Mouse (Mus musculus) lung, postnatal 36 days (tissue): Measurements from ENCODE around the gene Fktn.
"Not testable (repeated sequence)": the region's sequence is repeated elsewhere in the genome, so short reads cannot be mapped to it uniquely, and the experiment has no call there.

Experiments used
- DNase-seq: peaks from one replicate; pipeline ENCODE4 v3.0.0; 2022; ENCODE audit warnings: mixed read lengths

Gene Fktn

DNA sequence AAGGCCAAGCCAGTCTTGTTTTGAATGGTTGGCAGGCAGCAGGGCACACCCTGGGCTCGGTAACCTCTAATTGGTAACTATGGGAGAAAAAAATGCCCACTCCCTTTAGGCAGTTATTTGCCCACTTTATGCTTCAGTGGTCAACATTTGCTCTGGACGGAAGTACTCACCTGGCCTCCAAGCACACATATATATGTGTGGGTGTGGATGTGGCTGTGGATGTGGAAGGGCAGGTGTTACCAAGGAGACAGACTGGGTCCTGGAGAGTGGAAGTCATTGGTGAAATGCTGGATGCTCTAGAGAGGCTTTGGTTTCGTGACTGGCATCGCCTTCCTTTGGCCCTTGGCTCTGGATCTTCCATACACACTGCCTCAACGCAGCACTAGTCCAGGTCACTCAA, 58.2 kb downstream of the Fktn start:
- no peak for DNase-seq

DNA sequence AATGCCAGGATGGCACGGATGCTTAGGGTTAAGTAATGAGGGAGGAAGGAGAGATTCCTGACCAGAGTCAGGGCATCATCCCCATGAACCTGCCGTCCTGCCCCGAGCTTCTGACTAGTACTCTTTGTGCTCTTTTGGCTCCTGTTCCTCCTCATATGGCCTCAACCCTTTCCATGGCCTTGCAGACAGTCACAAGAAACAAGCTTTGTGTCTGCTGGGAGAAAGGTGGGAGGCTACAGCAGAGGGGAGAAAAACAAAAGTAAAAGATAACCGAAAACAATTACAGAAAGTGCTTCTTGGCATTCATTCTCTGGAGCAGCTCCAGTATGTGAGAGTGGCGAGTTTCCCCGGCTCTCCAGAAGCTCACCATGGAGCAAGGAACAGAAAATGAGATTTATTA, 60.1 kb downstream of the Fktn start:
- no peak for DNase-seq

DNA sequence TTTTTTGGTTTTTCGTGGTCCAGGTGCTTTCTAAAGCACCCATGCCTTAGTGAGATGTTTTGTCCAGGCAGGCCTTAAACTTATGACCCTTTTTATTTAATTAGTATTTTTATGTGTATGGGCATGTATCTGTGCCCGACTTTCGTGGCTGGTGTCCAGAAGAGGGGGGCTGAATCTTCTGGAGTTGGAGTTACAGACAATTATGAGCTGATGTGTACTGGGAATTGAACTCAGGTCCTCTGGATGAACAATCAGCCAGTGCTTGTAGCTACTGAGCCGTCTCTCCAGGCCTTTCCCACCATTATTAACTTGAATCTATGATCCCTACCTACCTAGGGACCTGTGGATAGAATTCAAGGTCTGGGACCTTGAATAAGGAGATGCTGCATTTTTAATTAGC, 67.6 kb downstream of the Fktn start:
- no peak for DNase-seq

DNA sequence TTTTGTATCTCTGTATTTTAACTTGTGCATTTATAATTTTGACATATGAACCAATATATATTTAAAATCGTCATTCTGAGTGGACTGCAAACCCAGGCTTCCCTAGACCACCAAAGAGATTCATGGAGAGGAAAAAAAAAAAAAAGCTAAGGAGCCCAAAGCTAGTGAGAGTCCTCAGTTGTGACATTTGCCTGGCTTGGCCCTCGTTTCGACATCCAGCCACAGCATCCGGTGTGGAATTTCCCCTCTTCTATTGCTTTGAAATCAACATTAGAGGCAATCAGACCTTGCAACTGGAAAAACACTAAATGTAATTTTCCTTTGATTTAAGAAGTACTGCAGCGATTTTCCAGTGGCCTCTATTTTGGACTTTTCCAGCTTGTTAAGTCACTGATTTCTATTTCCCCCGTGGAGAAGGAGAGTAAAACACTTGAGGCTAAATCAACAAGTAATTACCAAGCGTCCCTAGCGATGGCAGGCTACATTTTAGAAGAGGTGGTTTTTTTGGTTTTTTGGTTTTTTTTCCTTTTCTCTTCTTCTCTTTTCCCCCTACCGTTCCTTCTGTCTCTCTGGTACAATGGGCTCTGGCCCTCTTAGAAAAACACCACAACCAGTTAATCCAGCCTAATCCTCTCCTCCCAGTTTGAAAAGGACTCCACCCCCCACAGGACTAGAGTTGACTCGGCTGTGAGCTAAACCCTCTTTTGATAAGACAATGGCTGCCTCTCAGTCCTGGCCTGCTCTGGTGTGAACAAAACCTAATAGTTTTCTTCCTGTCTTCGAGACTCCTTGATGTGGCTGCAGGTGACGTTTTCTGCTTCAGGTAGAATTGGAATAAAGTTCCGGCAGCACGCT, 68.6 kb downstream of the Fktn start:
- peak; percentile 27 for DNase-seq

DNA sequence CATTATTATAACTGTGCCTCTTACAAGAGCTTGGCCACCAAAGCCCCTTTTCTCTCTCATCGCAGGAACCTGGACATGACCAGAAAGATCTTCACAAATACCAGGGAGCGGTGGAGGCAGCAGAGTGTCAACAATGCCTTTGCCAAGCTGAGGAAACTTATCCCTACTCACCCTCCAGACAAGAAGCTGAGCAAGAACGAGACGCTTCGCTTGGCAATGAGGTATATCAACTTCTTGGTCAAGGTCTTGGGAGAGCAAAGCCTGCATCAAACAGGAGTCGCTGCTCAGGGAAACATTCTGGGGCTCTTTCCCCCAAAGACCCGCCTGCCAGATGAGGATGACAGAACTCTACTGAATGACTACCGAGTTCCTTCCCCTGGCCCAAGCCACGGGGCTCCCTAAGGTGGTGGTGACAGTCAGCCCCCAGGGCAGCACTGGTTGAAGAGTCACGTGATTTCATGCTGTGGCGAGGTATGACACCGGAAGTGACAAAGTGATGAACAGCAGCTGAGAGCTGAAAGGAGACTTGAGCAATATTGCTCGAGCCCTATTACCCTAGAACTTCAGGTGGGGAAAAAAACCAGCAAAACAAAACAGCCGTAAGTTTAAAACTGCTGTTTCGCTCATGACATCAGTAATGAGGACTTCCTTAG, 72.1 kb downstream of the Fktn start:
- no peak for DNase-seq

DNA sequence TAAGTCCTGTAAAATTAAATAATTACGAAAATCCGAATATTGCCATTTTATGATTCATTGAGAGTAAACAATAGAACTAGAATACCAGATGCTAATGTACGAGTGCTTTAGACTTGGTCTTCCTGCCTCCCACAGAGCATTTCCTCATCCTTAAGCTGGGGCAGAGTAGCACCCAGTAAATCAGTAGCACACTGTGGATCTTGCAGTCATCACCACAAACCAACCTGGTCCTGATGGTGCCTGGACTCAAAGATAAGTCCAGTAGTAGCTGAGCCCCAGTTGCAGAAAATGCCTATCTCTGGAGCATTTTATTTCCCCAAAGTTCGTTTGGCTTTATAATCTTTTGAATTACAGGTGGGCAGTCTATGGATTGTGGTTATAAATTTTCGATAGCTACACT, 73.1 kb downstream of the Fktn start:
- DNase-seq: no peak

DNA sequence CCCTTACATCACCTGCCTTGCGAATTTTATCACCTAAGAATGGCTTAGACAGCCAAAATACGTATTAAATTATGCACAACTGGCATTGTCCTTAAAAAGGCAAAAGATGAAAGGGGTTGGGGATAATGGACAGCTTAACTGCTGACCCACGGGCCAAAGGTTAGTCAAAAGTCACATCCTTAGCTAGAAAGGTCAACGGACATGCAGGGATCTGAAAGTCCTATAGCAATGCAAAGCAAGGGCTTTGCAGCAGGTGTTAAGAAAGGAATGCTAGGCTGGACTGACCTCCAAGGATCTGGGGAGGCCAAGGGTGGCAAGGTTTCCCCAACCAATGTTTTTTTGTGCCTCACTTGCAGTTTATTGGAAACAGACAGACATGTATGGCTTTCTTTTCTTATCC, 75.5 kb downstream of the Fktn start:
- DNase-seq: no peak

DNA sequence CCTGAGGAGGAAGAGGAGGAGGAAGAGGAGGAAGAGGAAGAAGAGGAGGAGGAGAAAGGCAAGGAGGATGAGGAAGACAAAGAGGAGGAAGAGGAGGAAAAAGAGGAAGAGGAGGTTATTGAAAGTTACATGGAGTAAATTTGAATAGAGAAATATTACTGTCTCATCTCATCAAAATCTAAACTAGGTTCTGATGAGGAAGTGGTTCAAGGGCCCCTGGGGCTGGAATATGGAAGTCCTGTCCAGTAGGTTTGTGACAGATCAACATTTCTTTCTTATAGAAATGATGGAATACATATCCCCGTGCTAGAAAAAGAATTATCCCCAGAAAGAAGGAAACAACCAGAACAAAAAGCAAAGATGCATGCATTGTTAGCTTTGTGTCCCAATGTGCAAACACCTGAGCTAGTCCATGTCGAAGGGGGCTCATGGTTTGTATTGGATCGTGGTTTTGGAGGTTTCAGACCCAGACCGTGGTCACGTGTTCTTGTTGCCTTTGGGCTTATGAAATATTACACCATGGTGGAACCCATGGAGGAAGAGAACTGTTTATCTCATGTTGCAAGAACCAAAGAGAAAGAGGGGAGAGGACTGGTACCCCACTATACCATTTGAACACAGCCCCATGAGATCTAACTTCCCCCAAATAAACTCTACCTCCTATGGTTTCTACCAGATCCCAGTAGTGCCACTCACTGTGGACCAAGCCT, 80.6 kb downstream of the Fktn start:
- DNase-seq: no peak

DNA sequence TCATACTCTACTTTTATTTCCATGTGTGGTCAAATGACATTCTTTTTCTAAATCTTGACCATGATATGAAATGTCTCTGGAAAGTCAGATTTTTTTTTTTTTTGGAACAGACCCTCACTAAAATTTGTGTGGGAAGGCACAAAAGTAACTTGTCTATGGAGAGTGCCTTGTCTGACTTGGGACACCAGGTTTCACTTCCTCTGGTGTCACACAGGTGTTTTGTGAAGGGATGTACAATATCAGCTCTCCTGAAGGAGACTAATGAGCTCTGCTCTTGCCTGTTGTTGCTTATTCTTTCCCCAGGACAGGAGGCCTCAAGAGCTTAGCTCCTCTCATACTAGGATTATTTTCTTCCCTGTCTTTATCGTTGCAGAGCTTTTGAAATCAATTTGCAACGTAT, 81.3 kb downstream of the Fktn start:
- no peak for DNase-seq

DNA sequence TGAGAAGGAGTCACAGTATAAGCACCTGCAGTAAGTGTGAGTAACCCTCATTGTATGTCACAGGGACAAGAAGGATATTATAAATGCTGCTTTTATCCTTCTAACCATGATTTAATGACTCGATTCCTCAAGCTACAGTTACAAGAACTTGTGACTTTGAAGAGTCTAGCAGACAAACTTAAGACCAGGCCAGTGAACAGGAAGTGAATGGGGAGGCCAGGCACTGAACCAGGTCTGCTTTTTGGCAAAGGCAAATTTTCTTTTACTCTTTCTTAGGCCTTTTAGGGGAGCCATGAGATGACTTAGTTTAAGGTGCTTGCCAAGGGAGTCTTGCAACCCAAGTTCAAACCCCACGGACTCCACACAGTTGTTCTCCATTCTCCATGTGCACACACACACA, 81.9 kb downstream of the Fktn start:
- no peak for DNase-seq

DNA sequence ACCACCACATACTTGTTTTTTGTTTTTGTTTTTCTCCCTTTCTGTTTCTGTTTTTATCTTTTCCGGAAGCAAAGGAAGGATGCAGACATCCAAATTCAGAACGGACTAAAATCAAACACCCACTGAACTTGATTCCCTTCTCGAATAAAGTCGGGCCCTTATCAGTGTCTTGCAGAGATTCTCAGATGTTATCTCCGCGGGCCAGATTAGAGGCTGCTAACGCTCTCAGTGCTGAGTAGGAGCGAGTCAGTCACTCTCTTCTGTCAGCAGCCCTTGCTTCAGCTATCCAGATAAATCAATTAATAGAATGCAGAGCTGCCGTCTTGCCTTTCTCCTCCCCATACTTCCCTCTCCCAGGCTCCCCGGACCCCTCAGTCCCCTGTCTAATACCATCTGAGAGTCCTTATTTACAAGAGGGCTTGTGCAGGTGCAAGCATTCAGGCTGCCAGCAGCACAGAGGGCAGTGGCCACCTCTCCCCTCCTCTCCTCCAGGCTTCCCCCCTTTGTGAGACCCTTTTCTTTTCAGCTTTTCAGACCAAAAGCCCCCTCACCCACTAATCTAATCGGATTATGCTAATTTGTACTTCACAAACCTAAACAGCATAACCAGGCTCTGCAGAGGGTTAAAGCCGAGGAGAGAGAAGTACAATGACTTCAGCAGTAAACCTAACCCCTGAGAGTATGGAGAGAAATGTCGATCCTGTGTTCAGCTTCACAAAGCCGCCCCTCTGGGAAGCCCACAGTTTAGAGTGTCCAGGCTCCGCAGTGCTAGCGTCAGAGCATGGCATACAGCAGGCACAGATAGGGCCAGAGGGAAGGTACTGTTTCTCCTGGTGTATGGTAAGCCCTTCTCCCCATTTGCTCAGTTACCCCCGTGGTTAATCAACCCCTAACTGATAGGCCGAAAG, 83.3 kb downstream of the Fktn start:
- DNase-seq: no peak

DNA sequence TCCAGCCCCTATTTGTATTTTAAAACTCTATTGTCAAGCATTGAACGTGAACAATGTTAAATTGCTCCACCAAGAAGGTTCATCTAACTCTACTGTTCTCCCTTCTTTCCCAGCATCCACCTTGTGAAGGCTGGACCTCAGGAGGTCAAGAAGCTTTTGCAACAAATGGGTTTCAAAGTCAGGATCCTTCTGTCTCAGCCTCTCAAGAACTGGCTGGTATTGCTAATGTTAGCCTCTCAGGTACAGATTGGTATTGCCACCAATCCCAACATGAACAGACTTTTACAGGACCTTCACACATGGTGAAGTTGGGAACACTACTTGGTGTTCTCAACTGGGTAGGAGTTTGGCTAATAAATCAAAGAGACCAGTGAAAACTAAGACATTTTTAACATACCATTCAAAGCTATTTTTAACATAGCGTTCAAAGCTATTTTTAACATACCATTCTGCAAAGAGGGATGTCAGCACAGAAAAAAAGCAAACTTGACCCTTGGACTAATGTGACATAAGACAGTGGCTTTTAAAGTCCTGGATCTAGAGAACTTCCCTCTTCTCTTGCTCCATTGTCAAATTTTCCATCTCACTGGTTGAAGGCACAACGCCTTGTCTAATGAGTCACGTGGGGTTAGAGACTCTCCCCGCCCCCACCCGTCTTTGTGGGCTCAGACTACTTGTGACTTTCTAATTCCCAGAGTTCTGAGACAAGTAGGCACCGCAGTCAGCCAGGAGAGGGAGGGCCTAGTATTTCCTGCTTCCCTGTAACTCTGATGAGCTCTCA, 85.3 kb downstream of the Fktn start:
- peak; percentile 74 for DNase-seq

DNA sequence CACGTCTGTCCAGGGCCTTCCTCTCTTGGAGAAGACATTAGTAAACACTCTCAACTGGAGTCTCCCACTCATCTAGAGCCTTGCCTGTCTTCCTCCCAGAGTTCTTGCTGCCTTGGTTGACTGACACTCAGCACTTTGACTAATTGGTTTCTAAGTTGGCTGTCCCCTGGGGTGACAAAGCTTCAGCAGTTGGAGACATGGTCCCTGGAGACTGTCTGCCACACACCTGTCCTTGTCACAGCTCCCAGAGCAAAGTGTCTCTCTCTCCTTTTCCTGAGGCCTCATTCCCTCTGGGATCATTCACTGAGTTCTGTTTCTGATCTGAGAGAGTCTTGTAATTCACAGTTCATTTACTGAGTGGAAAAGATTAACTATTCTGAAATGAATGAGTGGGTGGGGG, 86.0 kb downstream of the Fktn start:
- no peak for DNase-seq

DNA sequence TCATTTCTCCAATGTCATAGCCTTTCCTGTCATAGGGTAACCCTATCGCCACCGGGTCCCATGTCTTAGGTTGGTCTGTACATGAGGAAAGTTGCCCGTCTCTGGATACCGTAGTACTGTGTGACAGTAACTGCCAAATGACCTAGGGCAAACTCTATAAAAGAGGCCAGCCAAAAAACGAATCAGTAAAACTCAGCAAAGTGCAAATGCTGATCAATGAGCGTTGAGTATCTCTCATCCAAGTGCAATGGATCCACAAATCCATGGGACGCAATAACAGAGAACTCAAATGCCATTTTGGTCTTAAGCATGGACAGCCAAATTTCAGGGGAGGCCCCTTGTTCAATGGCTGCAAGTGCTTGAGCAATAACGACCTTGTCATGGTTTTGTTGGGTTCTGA, 89.9 kb downstream of the Fktn start:
- not testable (repeated sequence) for DNase-seq

DNA sequence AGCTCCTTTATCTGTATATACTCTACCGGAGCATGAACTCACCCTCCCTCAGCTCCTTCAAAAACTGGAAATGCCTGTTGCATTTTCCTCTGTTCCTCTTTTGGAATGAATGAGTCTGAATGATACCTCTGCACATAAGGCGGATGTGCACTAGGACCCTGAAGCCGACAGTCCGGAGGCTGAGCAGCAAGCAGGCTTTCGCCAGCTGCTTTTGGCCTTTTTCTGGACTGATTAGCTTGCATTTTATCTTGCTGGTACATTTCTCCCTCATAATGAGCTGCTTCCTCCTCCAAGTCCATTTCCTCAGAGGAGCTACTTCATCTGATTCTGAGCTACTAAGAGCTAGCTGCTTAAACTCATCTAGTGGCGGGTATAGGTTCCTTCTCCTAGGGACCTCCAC, 92.6 kb downstream of the Fktn start:
- DNase-seq: not testable (repeated sequence)

DNA sequence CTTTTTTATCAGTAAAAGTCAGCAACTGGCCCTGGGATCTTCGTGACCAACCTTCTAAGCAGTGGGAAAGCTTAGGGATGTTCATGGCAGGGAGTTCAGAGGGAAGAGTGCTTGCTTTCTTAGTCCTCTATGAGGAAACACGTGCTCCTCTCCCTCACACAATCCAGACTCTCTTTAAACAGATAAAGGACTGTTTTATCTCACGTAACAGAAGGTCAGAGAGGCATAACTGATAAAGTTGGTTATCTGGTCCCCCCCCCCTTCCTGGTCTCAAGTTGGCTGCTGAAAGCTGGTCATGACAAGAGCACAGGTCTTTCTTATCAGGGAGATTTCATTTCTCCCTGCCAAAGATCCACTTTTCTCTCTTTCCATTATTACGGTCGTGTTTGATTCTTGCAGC, 104.5 kb downstream of the Fktn start:
- DNase-seq: no peak

DNA sequence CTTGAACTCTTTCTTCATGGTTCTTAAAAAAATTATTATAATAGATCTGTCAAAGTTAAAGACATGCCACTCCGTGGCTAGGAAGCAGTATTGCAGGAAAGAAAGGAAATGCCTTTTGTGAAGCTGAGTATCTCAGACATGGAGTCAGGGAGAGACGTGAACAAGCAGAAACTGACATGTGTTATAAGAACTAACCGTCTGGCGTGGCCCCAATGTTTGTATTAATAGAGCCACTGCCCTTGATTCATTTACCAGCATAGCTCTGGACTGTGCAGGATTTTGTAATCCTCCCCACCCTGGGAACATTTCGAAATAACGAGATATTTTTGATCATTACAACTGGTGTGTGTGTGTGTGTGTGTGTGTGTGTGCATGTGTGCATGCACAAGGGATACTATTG, 109.9 kb downstream of the Fktn start:
- DNase-seq: peak; percentile 95

DNA sequence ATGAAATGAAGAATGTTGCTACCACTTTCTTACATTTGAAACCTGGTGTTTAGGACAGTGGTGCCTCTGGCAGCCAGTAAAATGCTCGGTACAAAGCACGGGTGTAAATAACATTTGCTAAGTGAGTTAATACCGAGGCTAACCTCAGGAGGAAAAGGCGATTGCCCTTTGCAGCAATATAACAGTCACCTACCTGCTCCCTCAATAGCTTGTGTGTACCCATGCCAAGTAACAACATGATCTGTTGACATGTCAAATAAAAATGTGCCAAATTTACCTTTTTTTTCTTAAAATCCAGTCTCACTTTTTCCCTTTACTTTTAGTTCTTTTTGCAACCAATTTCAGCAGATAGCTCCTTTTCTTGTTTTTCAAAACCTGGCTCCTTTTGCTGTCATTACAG, 111.0 kb downstream of the Fktn start:
- DNase-seq: no peak

DNA sequence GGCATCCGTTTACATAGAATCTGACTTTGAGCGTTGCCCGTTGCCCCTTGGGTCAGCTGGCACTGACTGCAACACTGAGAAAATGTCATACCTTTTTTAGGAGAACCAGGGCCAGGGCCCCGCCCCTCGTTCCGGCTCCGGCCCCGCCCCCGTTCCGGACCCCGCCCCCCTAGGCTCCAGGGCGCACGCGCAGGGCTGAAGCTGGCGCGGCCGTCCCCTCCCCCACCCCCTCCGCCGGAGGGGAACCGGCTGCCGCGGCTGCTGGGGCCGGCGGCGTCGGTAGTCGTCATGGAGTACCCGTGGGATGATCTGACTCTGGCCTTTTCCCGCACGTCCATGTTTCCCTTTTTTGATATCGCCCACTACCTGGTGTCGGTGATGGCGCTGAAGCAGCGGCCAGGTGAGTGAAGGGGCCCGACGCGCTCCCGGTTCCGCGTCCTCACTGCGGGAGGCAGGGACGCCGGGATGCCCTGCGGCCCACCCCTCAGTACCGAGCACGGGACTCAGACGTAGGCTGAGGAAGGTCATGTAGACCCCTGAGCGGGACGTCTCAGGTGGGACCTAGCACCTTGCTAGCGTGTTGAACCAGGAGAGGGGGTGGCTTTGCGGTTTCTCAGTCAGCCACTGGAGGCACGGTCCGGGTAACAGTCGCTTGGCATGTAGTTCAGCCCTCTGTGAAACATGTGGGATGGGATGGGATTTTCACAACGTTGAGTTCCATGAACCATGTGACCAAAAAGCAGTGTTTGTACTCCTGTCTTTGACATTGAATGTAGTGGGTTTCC, 112.2 kb downstream of the Fktn start, which contains the start of gene Tmem38b:
TSS of gene Tmem38b (plus strand) at position 225 of the 785 bp plus-strand sequence.
- peak; percentile 69 for DNase-seq

DNA sequence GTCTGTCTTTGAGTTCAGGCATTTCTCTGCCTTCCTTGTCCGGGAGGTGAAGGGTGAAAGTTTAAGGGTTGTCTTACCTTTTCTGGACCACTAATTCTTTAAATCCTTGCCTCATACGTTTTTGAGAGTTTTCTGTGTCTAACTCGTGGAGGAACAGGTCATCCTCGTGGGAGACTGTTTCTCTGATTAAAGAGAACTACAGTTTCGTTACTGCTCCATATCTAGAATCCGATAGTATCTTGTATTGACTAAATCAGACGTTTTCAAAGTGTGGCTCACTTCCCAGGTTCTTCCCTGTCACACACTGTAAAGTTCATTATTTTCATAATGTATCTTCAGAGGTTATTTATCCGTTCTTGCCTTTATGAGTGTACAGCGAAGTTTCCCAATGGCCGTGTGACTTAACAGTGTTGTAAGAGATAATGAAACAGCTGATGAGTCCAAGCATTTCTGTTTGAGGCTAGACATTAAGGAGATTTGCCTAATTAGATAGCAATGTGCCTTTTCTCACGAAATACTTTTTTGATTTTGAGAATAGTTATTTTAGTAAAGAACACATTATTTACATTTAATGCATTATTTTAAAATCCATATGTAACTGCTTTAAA, 112.9 kb downstream of the Fktn start:
- DNase-seq: peak; percentile 61
